Mouse (Mus musculus) C2C12 (cell line): Measurements from ENCODE around the gene Khk.

Source experiments
- CTCF ChIP-seq: IDR thresholded peaks from one replicate; pipeline ENCODE4 v1.5.1; 2011; ENCODE audit not compliant: control insufficient read depth, insufficient read depth, insufficient read length
- MYOG ChIP-seq: IDR thresholded peaks from one replicate; pipeline ENCODE4 v1.6.1; 2011; ENCODE audit not compliant: control insufficient read depth, insufficient read length; ENCODE audit errors: extremely low read depth

DNA sequence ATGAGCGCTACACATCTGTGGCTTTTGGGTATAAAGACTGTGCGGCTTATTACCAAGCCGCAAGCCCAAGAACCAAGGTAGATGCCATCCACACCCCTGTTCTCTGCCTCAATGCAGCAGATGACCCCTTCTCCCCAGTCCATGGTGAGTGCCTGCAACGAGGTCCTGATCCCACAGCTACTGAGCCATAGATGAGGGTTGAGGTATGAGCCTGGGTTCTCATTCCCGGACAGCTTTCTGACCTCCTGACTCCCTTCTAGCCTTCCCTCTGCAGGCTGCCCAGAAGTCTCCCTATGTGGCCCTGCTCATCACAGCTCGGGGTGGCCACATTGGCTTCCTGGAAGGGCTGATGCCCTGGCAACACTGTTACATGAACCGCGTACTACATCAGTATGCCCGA lies 33.3 kb downstream of the Khk start:
- TF ChIP-seq CTCF (no peak), MYOG (no peak)
